Mouse (Mus musculus) adrenal gland, adult 8-10 months (tissue): ENCODE results near the gene Inhbc. TPM values are rescaled to one million over a fixed set of nuclear protein-coding genes. Genes with fewer than 3 reads are reported as not detected.

Source experiments
- DNase-seq: peaks from one replicate; pipeline ENCODE4 v3.0.0; 2022
- total RNA-seq, 4 experiments: library from RNA; stranded (reverse); gene quantifications; 2 replicates each; pipeline ENCODE4 v1.2.4; 2022

Gene Inhbc
- total RNA-seq, result not detected

DNA sequence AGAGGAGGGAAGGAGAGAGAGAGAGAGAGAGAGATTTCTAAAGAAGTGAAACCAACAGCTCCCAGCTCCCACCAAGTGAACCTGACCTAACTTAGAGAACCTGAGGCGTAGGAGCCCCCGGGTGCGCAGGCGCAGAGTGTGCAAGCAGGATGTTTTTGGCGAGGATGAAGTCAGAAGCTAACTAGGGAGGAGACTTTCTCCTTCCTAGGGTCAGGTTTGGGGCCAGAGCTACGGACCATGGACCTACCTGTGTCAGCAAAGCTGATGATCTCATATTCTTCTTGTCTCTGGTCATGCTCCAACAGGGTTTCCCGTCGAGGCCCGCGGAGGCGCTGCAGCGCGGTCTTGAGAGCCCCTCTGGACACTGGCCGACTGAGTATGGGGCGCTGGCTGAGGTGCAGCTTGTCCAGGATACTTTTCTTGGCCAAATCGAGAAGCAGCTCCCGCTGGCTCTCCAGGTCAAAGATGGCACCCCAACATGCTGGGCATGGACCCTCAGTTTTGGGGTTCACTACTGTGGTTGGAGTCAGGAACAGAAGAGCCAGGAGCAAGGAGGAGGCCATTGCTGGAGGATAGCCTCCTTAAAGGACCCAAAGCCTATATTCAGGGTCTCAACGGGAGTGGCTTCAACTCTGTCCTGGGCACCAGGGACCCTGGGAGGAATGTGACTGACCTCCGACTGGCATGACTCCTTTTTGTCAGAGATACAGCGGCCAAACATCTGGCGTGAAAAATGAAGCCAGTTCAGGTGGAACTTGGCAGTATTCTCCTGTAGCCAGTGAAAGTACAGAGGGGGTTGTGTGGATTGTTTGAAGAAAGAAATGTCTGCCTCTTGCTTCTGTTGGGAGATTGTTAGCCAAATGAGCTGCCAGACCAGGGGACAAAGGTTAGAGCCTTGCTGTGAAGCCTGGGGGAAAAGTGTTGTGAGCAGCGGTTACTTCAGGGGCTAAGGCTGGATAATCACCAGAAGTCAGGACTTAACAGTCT is at the start of gene Inhbc:
Inhbc (minus strand) TSS at position 598 of the 987 bp plus-strand sequence.
- DNase-seq, result no peak

DNA sequence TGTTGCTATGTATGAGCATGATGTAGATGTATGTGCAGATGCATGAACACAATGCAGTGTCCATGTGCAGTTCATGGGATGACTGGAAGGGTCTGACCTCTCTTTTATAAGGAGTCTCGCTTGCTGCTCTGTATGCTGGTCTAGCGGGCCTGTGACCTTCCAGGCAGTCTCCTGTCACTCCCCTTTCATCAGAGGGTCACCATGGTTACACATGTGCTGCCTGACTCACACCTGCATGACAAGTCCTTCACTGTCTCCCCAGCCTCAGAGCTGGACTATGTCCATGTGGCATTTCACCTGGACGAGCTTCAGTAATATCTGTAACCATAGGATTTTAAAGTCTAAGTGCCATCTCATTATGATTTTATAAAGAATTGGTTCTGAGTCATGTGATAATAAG is 43.9 kb upstream of the Inhbc start:
- peak; percentile 42 for DNase-seq

DNA sequence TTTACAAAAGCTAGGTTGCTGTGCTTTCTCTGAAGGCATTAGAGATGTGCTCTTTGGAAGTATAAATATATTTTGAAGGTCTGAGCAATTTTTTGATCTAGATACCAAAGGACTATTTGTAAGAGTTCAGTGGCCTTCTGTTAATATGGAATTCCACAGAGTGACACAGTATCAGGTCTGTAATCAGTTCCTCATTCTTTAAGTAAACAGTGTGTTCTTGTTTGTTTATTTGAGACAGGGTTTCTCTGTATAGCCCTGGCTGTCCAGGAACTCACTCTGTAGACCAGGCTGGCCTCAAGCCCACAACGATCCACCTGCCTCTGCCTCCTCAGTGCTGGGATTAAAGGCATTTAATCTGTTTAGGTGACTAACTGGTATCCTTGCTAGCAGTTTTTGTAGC is 43.4 kb upstream of the Inhbc start:
- no peak for DNase-seq

DNA sequence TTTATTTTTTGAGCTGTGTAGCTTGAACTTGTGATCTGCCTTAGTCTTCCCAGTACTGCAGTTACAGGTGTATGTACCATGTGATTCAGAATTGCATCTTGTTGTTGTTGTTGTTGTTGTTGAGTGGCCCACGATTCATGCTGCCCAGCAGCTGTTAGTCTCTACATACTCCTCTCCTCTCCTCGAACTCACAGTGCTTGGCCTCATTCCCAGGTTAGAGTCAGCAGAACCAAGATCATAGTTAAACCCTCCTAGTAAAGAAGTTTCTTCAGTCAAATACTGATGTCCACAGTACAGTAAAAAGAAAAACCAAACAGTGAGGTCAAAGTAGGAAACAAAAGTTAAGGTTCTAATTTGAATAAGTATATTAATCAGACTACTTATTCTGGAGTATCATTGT is 42.5 kb upstream of the Inhbc start:
- DNase-seq, result no peak

DNA sequence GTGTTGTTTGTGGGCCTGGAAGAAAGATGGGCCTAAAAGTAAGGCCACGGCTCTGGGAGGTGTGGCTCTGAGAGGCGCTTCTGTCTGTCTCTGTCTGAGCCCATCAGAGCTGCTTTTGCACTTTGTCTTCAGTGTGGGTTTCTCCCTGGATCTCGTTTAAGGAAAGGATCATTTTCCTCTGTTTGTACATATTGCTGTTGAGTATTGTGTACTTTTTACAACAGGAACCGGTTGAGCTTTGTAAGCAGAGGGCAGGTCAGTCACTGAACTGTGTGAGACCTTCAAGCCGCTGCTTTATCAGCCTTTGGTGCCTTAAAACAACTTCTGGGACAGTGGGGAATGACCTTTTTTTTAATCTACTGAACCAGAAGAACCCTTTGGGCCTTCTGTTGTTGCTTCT is 41.9 kb upstream of the Inhbc start:
- no peak for DNase-seq

DNA sequence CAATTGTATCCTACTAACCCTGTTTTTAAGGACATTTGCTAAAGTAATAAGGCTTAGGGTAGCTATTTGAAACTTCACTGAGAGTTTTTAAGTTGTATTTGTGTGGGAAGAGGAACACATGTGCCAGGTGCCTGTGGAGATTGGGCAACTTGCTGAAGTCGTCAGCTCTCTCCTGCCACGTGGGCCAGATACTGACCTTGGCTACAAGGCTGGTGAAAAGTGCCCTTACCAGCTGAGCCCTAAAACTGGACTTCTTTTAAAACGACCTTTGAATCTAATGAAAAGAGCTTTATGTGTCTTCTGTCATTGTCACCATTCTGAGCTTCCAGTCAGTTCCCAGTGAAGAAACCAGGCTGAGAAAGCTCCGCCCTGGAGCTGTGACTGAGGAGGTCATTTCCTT is 37.2 kb upstream of the Inhbc start:
- DNase-seq, result peak; percentile 71

DNA sequence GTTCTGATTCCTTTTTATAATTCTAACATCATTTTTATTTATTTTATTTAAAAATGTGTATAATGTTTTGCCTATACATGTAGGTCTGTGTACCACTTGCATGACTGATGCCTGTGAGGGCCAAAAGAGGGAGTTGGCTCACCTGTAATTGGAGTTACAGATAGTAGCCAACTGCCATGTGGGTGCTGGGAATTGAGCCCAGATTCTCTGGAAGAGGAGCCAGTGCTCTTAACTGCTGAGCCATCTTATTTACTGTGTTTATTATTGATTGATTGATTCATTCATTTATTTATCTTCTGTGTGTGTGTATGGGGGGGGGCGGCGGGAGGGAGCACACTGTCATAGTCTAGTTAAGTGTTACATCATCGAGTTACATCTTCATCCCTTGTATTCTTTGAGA is 34.5 kb upstream of the Inhbc start:
- no peak for DNase-seq

DNA sequence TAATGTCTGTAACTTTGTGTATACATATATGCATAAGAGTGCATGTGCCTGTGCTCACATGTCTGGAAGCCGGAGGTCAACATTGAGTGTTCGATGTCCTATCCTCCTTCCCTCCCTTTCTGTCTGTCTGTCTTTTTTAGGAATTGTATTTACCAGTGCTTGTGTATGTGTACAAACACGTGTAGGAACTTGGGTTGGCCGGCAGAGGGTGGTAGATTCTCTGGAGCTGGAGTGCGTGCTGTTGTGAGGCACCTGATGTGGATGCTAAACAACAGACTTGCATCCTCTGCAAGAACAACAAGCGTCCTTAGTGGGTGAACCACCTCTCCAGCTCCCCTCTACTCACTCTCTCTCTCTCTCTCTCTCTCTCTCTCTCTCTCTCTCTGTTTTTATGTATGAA is 21.5 kb upstream of the Inhbc start:
- no peak for DNase-seq

DNA sequence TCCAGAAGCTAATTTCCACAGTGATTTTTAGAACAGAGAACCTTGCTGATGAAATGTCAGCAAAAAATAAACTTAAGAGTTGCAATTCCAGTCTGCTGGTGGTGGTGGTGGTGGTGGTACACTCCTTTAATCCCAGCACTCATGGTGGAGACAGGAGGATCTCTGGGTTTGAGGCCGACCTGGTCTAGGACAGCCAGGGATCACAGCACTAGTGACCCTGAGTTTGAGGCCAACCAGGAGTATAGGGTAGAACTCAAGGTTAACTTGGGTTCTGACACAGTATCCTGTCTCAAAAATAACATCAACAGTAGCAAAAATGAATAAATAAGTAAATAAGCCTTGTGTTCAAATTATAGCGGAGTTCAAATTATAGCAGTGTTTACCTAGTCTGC is 11.5 kb upstream of the Inhbc start:
- no peak for DNase-seq

DNA sequence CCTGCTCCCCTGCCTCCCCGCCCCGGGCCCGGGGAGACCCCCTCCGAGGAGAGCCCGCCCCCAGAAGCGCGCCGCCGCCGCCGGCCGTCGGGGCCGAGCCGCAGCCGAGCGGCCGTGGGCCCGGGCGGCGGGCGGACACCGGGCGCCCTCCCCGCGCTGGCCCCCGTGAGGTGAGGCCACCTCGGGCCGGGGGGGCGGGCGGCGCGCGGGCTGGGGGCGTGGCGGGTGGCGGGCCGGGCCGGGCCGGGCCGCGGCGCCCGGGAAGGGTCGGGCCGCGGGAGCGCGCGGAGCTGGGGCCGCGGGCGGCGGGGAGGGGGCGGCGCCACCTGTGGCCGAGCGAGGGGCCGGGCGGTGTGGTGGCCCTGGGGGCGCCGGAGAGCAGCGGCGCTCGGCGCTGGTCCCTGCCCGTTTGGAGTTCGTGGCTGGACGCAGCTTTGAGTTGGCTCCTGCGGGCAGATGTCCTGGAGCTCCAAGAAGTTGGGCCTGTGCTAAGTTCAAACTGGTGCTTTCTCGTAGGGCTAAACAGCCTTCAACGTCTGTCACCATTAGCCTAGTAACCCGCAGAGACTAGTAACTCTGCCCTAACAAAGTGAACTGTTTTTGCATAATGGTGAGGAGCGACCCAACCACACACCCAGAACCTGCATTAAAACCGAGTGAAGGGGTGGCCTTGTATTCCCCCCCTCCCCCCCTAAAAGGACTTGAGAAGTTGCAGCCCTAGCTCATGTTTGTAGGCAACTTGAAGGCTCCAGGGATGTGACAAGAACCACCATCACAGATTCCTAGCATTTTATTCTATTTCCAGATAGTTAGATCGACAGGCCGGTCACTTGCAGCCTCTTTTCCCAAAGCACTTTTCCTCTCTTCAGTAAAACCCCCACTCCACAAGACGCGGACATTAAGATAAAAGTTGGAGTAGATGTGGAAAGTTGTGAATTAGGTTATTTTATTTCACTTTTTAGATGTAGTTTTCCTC is 10.8 kb upstream of the Inhbc start:
- DNase-seq, result peak; percentile 36

DNA sequence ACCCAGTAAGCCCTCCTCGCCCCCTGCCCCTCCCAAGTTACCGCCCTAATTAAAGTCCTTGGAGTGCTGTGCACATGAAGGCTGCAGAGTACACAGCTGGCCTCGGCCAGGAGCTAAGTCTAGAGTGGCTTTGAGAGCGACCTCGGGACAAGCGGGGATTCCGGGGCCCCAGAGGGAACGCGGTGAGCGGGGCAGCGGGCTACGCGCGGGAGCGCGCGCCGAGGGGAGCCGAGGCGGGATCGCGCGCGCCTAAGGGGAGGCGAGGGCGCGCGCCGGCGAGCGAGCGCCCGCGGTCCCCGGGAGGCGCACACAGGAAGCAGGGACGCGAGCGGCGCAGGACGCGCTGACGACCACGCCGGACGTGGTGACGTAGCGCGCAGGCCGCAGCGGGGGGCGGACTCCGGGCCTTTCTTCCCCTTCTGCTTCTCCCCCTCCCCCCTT is 10.0 kb upstream of the Inhbc start, which contains the start of gene R3hdm2:
R3hdm2 (plus strand) TSS at position 77 of the 441 bp plus-strand sequence.
- peak; percentile 85 for DNase-seq

DNA sequence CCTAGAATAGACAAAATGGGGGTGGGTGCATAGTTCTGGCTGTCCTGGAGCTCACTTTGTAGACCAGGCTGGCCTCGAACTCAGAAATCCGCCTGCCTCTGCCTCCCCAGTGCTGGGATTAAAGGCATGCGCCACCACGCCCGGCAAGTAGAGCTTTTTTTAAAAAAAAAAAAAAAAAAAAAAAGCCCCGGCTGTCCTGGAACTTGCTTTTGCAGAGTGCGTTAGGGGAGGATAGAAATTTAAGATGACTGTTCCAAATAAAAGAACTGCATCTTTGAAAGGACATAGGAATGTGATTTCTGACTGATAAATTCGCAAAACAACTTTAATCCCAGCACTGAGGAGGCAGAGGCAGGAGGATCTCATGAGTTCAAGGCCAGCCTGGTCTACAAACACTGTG is 9.4 kb upstream of the Inhbc start:
- no peak for DNase-seq

DNA sequence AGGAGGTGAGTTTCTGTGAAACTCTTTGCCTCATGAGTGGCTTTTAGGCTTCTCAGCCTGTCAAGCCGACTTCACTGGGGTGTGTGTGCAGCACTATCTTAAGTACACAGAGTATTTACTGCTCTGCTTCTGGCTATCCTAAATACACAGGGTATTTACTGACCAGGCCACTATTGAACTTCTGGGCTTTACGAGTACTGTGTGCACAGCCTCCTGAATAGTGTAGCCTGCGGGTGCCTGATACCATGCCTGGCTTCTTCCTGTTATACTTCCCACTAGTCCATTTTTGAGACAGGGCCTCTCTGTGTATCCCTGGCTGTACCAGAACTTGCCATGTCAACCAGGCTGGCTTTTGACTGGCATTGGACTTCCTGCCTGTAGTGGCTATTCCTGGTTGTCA is 7.5 kb upstream of the Inhbc start:
- no peak for DNase-seq

DNA sequence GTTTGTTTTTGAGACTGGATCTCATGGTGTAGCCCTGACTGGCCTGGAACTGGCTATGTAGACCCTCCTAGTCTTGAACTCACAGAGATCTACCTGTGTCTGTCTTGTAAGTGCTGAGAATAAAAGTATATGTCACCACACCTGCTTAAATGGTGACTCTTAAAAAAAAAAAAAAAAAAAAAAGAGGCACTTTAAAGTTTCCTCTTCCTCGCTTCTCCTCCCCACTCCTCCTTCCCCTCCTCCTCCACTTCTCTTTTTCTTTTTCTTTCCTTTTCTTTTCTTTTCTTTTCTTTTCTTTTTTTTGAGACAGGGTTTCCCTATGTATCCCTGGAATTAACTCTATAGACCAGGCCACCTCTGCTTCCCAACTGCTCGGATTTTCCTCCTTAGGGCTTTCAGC is 792 bp upstream of the Inhbc start:
- no peak for DNase-seq

DNA sequence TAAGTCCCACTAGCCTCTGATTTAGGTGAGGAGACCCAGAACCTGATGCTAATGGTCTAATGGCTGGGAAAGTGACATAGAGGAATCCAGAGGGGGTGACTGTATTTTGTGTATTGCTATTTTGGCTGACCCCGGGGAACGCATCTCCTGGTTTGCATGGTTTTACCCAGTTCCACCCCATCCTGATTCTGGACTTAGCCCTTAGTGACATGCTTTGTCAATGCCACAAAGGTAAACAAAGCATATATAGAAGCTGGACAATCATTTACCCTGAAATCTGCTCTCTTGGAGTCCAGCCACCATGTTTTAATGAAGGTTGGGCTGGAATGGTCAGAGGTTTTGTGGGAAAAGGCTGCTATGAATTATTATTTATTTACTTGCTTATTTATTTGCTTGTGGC is 2.0 kb downstream of the Inhbc start:
- no peak for DNase-seq

DNA sequence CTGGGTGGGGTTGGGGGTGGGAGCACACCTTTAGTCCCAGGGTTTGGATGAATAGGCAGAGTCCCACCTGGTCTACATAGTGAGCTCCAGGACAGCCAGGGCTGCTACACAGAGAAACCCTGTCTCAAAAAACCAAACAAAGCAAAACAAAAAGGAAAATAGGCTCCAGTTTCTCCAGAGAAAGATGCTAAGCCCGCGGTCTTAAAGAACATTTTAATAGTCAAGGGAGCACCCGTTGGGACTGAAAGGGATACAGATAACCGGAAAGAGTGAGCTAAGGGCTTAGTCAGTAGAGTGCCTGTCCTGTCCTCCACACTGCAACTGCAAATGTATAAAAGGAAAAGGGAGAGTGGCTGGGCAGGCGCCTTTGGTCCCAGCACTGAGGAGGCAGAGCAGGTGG is 3.1 kb downstream of the Inhbc start:
- no peak for DNase-seq

DNA sequence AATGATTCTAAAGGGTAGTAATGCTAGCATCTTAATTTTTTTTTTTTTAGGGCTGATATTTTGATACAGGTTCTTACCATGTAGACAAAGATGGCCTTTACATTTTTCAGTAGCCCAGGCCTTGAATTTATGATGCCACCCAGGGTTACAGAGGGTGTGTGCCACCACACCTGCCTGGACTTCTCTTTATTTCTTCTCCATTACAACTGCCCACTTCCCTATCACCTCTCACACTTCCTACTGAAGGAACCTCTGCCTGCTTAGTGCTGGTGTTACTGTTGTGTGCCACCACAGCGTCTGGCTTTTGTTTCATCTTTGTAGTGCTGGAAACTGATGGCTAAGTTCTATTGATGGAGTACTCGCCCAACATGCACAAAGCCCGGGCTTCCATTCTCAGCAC is 9.5 kb downstream of the Inhbc start:
- DNase-seq, result no peak

DNA sequence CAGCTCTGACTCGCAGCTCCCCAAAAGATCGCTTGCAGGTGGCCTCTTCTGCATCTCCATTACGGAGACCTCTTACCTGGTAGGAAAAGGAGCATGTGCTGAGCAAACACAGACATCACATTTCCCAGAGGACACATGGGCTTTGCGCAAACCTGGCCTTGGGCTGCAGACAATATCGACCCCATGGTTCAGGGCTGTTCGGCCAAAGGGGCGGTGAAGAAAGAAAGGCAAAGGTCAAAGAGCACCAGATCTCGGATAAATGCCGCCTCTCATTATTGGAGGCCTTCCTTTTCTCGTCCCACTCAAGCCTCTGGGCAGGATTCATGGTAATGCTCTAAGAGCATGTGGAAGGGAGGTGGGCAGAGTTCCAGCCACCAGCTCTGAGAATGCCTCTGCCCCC is 14.9 kb downstream of the Inhbc start:
- DNase-seq, result no peak

DNA sequence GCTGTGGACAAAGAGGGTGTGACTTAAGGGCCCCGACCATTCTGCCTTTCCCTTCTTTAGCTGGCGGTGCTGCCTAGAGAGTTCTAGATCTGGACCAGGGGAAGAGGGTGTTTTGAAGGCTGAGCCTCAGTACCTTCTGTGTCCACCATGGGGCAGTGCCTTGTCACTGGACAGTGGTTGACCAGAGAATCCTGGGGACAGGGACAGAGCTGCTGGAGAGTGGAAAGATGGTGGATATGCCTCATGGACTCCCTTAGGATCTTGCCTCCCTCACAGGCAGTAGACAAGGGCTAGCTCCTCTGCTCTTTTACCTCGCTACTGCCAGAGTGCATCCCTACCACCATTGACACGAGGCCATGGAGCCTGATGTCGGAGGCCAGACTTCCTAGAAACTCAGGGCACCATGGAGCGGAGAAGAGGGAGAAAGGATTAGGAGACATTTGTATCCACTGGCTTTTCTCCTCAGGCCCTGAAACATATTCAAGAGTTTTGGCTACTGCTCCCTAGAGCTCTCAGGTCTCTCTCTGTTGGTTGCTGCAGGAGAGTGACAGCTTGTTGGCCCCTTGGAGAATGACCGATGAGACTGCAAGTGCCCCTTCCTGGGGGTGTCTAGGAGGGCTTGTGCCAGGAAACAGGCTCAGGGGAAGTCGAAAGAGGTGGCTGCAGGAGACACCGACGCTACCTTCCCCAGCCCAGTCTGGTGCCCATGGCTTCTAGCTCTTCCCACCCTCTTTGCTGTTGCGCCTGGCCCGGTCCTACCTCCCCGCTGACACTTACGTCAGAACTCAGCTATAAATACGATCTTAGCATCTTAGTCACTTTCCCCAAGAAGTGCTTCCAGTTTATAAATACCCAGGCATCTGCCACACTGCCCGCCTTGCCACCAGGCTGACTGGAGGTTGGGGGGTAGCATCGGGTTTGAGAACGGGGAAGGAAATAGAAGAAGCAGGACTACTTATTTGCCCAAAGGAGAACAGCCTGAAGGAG is 16.0 kb downstream of the Inhbc start, which contains the start of gene Inhbe:
Inhbe (minus strand) TSS at position 503 of the 987 bp plus-strand sequence.
- no peak for DNase-seq

DNA sequence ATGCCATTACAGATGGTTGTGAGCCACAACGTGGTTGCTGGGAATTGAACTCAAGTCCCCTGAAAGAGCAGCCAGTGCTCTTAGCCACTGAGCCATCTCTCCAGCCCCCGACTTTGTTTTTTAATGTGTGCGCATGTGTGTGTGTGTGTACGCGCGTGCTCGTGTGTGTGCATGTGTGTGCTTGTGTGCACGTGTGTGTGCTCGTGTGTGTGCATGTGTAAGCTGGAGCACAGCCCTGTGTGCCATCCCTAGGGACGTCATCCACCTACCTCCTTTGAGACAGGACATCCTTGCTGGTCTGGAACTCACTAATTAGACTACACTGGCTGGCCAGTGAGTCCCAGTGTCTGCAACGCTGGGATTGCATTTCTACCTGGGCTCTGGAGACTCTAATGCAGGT is 17.5 kb downstream of the Inhbc start:
- no peak for DNase-seq

DNA sequence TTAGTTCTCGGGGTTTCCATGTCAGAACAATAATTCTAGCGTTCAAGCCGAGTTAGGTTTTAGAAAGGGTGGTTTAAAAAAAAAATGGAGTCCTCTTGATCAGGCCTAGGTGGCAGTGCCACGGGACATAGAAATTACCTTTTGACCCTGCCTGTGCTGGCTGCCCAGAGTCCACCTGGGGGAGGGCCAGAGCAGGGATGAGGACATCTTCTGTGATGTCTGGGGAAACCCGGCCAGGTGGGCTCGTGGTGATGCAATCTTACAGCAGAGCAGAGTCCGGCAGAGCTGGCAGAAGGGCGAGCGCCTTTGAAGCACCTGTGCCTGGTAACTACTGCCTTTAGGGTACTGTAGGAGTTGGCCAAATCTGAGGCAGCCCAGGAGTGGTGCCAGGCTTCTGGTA is 18.0 kb downstream of the Inhbc start:
- DNase-seq, result no peak

DNA sequence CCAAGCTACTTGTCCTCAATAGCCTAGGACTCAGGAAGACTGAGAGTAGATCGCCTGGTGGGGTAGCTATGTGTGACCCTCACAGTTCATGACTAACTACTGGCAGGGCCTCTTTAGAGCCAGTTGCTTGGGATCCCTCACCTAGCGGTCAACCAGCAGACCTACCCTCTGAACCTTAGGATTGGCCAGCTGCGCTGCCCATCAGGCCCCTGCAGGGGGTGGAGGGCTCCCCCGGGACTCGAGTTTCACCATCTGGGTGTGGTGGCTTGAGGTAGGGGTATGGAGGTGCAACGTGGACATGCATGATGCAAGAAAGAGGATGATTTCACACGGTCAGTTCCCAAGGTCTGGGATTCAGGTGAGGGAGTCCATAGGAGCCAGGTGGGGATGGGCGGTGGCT is 18.5 kb downstream of the Inhbc start:
- DNase-seq, result no peak
